Mouse (Mus musculus) left cerebral cortex, postnatal 36 days (tissue): ENCODE data around the gene Calm1. TPM values are rescaled to one million over a fixed set of nuclear protein-coding genes. Genes with fewer than 3 reads are reported as not detected.
A peak's percentile ranks its signal among the peaks of the same experiment; 100 is the strongest.

Source experiments
- DNase-seq, 2 experiments: peaks; one replicate each; pipeline ENCODE4 v3.0.0; 2021 to 2022; ENCODE audit warnings: low spot score in 2 of 2, mixed read lengths in 1 of 2
- intact Hi-C: fragments of 180-260 bp; cut with DNase I; formaldehyde crosslinking; loops from one replicate; pipeline ENCODE4 v1.15.1; 2025
- total RNA-seq, 2 experiments: library from RNA; stranded (reverse); gene quantifications; 2 replicates each; pipeline ENCODE4 v1.2.3; 2021

Gene Calm1
- total RNA-seq, 2 experiments from 2014 or later: 2,172 to 2,300 TPM

DNA sequence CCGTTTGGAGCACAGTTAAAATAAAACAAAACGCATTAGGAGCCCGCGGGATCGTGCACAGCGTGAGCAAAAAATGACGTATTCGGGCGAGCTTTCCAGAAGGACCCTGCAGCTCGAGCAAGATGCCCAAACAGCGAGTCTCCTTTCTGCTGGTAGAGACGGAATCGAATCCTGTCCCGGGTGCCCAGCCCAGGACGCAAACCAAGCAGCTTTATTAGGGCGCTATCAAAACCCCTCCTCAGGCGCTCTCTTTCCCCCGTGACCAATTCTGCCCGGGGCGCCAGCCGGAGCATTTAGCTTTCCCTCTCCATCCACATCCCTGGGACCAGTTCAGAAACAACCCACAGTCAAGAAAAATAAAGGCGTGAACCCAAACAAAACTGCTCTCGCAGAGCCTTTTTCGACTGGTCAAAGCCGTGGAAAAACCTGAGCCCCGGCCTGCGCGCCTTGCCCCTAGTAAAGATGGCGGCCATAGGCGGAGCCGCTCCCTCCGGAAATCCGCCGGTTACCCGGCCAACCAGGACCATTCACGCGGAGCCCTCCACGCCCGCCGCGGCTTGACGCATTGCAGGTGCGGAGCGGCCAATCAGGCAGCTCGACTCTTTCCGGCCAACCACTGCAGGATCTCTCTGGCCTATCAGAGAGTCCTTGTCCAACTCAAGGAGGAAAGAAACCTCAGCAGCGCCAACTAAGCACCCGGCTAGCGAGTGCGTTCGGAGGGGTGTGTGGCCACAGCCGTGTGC lies 12.1 kb upstream of the Calm1 start:
- peak; percentile 100 for DNase-seq
- intact Hi-C loops: loop anchor here (1.0 to 5.0 kb wide), 3 partner anchors 12 to 384 kb away; partner anchors contain the start of genes Calm1 and Ttc7b

DNA sequence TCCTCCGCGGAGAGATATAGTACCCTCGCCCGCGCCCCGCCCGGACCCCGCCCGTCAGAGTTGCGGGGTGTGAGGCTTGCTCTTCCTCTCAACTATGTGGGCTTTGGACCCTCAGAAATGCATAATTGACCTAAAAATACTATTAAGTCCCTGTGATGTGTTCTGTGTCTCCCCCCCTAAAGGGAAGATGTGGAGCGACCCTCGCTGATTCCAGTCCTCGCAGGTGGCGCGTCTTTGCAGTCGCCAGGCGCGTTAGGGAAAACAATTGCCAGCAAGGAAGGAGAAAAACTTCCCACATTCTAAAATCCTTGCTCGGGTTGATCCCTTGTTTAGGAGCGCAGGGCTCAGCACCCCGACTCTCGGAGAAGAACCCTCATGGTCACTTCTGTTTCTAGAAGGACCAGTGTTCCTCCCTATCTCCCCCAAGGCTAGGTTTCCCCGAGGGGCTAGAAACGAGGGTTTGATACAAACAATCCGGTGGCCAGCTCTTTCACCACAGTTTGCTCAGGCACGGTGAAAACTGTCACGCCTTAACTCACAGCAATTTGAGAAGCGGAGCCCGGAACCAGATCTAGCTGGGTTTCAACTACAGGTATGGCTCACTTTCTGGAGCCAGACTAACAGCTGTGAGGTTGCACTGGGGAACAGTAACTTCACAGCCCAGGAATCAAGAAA lies 11.3 kb upstream of the Calm1 start:
- intact Hi-C loops: loop anchor here (1.0 to 5.0 kb wide), 3 partner anchors 11 to 383 kb away; partner anchors contain the start of genes Calm1 and Ttc7b
- no peak for DNase-seq

DNA sequence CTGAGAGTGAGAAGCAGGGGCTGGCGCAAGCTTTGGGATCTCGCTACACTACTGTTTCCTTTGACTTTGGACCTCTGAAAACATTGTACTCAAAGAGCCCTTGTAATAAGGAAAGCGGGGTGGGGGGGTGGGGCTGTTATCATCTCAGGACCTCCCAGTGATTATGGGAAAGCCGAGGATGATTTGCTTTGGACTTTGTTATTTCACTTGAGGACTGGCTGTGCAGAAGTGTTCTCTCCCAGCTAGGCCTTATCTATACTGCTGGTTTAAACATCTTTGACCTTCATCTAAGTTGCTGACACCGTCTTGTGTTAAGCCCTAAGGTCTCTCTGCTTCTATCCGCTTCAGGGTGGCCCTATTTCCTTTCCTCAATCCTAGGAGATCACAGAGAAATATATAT lies 8.4 kb upstream of the Calm1 start:
- DNase-seq: no peak
- intact Hi-C loops: no loop called here

DNA sequence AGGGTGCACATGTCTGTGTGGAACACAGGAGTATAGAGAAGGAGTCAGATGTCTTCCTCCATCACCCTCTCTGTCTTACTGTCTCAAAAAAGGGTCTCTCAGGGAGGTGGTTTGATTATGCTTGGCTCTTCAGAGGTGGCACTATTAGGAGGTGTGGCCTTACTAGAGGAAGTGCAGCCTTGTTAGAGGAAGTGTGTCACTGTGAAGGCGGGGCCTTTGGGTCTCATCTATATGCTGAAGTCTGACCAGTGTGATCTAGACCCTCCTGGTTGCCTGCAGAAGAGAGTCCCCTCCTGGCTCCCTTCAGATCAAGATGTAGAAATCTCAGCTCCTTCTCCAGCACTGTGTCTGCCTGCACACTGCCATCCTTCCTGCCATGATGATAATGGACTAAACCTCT lies 5.1 kb upstream of the Calm1 start:
- intact Hi-C loops: no loop called here

DNA sequence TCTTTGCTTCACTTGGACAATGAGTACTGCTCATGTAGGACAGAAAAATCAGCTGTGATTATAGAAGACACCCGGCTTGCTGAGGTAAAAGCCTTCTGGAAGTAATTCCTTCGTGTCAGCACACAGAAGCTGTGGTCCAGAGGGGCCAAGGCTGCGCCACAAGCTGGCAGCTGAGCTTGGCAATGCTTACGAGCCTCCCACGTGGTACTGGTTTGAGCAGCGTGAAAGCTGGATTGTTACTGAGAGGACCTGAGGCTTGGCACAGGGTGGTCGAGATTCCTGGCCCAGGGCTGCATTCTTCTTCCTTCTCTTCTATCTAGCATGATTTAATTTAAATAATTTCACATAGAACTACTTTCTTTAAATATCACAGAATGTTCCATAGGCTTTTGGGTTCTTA lies 2.4 kb upstream of the Calm1 start:
- no peak for DNase-seq
- intact Hi-C loops: no loop called here

More for the DNA sequence above, 5.1 kb upstream of the Calm1 start:
- no peak for DNase-seq

DNA sequence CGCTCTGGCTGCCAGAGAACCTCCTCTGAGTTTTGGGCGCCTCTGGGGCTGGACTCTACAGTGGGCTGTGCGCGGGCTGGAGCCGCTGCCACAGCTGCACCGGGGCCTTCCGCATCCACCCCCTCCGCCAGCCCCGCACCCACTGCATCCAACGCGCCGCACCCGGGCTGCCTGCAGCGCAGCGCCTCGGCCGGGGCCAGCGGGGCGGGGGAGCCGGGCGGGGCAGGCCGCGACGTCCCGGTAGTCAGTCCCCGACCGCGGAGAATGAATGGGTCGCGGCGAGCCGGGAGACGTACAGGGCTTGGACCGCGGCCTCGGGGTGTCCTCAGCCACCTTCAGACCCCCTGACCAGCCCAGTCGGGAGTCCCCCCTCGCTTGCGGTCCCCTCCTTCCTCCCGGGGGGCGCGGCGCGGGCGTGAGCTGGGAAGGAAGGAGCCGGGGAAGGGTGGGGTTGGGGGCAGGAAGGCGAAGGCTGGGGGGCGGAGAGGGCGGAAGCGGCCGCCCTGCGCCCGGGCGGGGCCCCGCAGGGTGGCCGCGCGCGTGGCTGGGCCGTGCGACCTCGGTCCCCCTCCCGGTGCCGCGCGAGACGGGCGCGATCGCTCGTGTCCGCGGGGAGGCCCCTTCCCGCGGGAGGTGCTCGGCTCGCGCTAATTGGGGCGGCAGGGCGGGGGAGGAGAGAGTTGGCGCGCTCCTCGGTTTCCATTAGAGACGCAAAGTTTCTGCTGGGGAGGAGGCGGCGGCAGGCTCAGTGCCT lies 833 bp downstream of the Calm1 start:
- intact Hi-C loops: loop anchor here (1.0 to 10.0 kb wide), 7 partner anchors 13 to 372 kb away; no protein-coding TSS in a partner anchor
- peak; percentile 65 to 83 for DNase-seq

DNA sequence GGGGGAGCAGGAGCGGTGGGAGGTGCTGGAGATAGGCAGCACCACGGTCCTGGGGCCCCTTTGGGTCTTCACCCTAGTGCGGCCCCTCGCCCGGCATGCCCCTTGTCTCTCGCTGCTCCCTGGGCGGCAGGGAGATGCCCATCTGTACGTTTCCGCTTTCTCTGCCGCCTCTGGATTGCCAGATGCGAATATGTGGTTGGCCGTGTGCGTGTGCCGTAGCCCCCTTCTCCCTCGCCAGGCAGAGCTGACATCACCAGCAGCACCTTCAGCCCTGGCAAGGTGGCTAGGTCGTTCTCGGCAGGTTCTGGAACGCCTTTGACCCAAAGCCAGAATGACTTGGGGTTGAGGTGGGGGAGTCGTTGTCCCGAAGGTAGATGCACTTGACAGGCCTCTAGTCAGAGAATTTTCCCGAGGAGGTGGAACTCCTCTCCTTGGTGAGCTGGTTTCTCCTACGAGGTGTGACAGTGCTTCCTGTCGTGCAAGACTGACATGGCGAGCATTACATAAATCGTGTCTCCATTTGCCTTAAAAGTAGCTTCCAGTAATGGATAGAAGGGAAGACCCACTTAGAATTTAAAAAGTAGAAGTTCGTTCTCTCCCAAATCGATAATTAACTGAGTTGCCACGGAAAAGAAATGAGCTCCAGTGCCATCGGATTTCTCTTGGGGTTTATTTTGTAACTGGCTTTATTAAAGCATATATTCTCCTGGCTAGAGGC lies 1.6 kb downstream of the Calm1 start:
- peak; percentile 51 to 76 for DNase-seq
- intact Hi-C loops: loop anchor here (1.0 to 10.0 kb wide), 7 partner anchors 64 to 371 kb away; no protein-coding TSS in a partner anchor

DNA sequence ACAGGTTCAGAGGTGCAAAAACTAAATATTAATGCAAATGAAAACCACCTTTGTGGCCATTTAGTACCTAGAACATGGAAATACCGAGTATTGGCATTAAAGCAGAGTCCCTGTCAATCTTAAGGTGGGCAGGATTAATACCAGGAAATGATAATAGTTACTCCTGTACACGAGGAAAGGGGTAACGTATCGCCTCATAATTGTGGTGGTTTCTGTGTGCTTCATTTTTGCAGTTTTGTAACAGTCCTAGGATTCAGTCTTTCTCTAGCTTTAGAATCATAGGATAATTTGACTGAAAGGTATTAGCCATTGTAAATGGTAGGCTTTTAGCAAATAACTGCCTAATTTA lies 2.1 kb downstream of the Calm1 start:
- no peak for DNase-seq
- intact Hi-C loops: loop anchor here (1.0 to 10.0 kb wide), 7 partner anchors 63 to 371 kb away; no protein-coding TSS in a partner anchor

DNA sequence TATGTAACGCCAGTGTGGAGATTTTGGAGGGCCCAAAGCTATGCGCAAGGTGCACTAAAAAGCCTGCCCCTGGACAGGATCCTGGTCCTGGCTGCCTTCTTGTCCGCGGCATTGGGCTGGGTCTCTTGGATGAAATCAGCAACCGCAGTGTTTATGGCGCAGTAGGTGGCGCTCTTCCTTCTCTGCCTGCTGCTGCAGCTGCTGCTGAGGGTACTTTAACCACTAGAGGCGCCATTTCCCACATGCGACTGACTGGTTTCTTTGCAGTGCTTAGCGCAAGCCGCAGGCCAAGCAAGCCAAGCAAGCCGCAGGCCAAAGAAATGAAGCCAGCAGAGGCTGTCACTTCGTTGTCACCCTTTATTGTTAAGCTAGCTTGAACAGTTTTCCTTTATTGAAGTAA lies 2.6 kb downstream of the Calm1 start:
- intact Hi-C loops: loop anchor here (1.0 to 10.0 kb wide), 7 partner anchors 63 to 370 kb away; no protein-coding TSS in a partner anchor

DNA sequence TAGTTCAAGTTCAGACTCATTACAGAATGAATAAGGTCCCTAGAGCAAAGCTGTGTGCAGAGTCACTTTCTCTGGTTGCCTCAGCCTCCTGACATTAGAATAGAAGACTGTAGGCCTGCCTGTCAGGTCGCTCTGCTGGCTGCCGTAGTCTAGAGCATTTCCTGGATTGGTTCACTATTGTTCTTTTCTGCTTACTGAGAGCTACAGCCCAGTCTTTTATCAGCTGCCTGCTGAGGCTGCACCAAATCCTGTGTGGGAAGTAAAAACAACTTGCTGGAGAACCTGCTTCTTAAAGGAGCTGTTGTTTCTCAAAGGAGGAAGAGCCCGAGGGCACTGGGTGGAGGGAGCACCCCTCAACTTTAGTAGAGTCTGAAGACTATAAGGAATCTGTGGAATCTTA lies 4.5 kb downstream of the Calm1 start:
- DNase-seq: peak in 1 of 2 experiments; percentile 13
- intact Hi-C loops: loop anchor here (5.0 to 10.0 kb wide), 5 partner anchors 61 to 369 kb away; no protein-coding TSS in a partner anchor

More for the DNA sequence above, 2.6 kb downstream of the Calm1 start:
- peak; percentile 91 to 94 for DNase-seq

DNA sequence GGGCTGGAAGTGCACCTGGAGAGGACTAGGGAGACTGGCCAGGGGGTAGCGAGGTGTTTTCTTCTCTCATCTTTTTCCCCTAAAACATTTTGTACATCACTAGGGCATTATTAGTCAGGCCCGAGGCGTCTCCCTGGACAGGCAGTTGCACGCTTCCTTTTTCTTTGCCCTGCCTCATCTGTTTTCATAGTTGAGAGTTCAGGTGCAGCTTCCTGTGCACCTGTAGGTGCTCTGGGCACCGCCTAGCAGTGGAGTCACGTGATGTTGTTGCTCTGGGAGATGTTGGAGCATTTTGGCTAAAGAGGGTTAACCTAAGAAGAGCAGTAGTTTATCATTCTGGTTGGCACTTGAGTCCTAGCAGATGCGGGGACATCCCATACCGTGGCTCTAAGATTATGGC lies 5.9 kb downstream of the Calm1 start:
- no peak for DNase-seq
- intact Hi-C loops: loop anchor here (10.0 kb wide), 1 partner anchor 60 kb away; no protein-coding TSS in a partner anchor

DNA sequence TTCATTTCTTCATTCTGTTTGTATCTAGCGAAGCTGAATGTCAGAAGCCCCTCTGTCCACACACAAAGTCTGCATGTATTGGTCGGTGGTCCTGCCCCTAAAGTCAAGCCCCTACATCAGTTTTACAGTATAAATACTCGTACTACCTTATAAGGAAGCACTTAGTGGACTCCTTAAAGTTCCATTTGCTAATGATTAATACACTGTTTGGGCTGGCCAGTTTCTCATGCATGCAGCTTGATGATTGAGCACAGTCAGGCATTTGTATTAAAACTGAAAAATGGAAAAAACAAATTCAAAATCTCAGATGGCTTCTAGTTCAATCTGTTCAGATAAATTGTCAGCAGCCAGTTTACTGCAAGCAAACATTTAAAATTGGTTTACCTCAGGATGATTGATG lies 7.3 kb downstream of the Calm1 start:
- no peak for DNase-seq
- intact Hi-C loops: loop anchor here (10.0 kb wide), 1 partner anchor 58 kb away; no protein-coding TSS in a partner anchor

DNA sequence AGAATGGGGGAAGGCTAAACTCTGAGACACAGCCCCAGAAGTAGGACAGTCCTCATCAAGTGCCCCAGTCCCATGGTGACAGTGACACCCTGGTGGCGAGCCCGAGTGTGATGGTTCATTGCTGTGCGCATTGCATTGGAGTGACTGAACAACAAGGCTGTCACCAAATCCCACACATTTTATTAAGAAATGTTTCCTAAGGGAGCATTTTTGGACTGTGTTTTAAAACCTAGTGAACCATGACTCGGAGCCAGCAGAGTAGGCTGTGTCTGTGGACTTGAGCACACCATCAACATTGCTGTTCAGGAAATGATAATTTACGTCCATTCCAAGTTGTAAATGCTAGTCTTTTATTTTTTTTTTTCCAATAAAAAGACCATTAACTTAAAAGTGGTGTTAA lies 7.7 kb downstream of the Calm1 start:
- no peak for DNase-seq
- intact Hi-C loops: loop anchor here (10.0 kb wide), 1 partner anchor 58 kb away; no protein-coding TSS in a partner anchor

DNA sequence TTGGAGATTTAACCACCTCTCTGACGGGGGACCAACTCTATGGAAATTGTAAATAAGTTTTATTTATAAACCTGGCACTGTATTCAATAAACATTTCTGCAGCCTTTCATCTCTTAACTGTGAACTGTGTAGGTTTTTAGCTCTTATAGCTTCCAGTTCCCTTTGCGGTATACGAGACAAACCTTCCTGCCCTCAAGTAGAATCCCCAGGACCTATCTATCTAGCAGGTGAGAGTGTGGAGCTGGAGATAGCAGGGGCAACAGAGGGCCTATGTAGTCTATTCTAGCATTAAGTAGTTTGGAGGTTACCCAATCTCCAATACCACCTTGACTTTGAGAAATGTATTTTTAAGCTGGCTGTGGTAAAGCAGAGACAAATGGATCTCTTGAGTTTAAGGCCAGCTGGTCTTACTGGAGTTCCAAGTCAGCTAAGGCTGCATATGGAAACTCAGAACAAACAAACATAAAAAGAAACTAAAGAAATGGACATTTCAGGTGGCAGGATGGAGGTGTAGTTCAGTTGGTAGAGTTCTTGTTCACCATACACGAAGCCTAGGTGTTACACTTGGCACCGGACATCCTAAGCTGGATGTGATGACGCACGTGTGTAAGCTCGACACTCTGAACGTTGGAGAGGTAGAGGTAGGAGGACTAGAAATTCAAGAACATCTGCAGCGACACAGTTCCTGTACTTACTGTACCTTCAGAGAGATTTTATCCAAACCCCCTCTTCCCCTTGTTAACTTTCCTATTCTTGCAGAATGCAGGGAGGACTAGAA lies 10.7 kb downstream of the Calm1 start:
- intact Hi-C loops: loop anchor here (10.0 kb wide), 1 partner anchor 55 kb away; no protein-coding TSS in a partner anchor

DNA sequence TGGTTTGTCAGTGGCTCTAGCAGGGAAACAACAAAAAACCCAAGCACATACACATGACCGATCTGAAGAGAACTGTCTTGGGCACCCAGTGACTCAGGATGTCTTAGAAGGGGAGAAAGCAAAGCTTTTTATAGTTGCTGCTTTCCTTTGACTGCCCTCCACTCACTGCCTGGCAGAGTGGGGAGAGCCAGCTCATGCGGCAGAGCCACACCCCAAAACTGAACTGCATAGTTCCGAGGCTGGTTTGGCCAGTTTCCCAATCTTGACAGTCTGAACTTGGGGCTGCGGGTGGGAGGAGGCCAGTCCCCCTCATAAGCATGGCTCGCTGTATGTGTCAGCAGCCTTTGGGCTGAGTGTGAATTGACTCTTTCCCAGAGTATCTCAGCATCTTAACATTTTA lies 11.7 kb downstream of the Calm1 start:
- peak in 1 of 2 experiments; percentile 61 for DNase-seq
- intact Hi-C loops: no loop called here

More for the DNA sequence above, 10.7 kb downstream of the Calm1 start:
- no peak for DNase-seq

DNA sequence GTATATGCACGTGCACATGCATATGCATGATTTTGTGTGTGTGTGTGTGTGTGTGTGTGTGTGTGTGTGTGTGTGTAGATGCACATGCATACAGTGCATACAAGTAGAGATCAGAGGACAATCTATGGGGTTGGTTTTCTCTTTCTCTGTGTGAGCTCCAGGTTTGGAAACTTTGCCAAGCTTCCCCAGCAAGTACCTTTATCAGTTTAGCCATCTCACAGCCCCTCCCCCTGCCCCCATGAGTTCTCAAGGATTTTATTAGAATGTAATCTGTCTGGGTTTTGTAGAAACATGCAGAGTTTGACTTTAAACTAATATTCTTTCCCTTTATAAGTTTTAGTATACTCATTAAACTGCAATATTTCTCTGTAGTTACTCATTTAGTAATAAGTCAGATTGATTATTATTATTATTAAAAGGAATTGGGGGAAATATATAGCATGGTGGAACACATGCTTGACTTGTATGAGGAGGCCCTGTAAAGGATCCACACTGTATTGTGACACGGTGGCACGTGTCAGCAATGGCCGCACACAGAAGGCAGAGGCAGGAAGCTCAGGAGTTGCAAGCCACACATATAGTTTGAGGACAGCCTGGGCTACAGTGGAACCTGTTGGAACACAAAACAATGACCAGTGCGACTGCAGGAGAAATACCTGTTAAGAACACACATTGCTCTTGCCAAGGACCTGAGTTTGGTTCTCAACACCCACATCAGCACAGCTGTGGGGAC lies 12.4 kb downstream of the Calm1 start:
- DNase-seq: no peak
- intact Hi-C loops: no loop called here

DNA sequence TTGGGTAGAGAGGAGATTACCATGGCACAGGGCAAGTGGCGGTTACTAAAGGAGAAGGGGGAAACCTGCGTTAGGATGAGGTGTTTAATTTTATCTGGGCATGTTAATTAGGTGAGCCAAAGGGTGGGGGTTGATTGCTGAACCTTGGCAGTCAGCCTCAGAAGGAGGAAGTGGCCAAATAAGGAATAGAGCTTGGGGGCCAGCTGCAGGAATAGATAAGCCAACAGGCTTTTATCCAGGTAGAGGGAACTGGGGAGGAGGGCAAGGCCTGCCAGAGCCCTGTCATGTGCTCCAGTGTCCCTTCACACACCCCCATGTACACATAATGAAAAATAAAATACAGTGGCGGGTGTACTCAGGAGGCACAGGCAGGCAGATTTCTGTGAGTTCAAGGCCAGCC lies 13.2 kb downstream of the Calm1 start:
- intact Hi-C loops: no loop called here
- DNase-seq: no peak

DNA sequence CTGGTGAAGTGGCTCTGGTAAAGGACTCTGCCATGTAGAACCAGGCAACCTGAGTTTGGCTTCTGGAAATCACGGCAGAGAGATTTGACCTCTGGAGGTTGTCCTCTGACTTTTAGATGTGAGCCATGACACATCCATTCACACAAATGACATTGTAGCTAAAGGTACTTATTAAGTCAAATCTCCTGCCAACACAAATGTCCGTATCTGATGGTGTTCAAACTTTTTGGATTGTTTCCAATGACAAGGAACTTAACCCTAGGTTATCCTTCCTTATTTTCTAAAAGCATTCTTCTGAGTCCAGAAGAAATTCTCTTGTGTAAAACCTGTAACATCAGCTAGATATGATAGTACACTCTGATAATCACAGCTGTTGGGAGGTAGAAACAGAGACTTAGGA lies 13.9 kb downstream of the Calm1 start:
- no peak for DNase-seq
- intact Hi-C loops: no loop called here
